Comparison of ENCODE assay signal across 8 mouse cellular contexts in genomic region chr5:65491767-65492715, GRCm38 (mm10). TPM values are rescaled to one million over a fixed set of nuclear protein-coding genes. Genes with fewer than 3 reads are reported as not detected.
DNase-seq lines count a peak whose midpoint lies in the region; ATAC-seq and TF ChIP-seq lines count a peak whose summit lies in the region.

No protein-coding gene starts in this region.

- WGBS in embryonic facial prominence, embryonic 15.5 days = under 1% methylated on average over 56 of the region's 57 CpGs
- under 1% methylated on average over 54 of the region's 57 CpGs for WGBS in heart, embryonic 11.5 days (ENCODE audit: insufficient replicate concordance)
- WGBS in kidney, embryonic 16.5 days = under 1% methylated on average over 51 of the region's 57 CpGs
- 1% methylated on average over 57 of the region's 57 CpGs for WGBS in liver, embryonic 11.5 days

- TF ChIP-seq POLR2A in myocyte (IDR thresholded peaks at IDR 0.05; ENCODE audit: insufficient read length, low read depth) = no peak

- peak overlapping the region; percentile 82 for H3K9ac ChIP-seq in embryonic facial prominence, embryonic 15.5 days
- H3K9ac ChIP-seq in heart, embryonic 11.5 days (ENCODE audit: low read depth, low read length) = peak overlapping the region; percentile 95
- H3K9ac ChIP-seq in kidney, embryonic 16.5 days (replicated peaks; ENCODE audit: low read length) = peak overlapping the region; percentile 92
- H3K9ac ChIP-seq in liver, embryonic 11.5 days (ENCODE audit: low read depth, low read length) = peak overlapping the region; percentile 85

- H3ac ChIP-seq in myocyte (ENCODE audit: control insufficient read depth, insufficient read length) = peak overlapping the region; percentile 51

- peaks cover 35% of the 10 kb centered on the region for H3K79me2 ChIP-seq in myocyte (ENCODE audit: control insufficient read depth, insufficient read depth)

- no peaks in the 10 kb centered on the region for H3K27me3 ChIP-seq in embryonic facial prominence, embryonic 15.5 days
- H3K27me3 ChIP-seq in heart, embryonic 11.5 days (ENCODE audit: control insufficient read depth, insufficient read depth, low read length) = no peaks in the 10 kb centered on the region
- H3K27me3 ChIP-seq in kidney, embryonic 16.5 days (ENCODE audit: insufficient read depth, low read length) = no peaks in the 10 kb centered on the region
- H3K27me3 ChIP-seq in liver, embryonic 11.5 days (replicated peaks; ENCODE audit: control insufficient read depth, insufficient read depth, low read length) = no peaks in the 10 kb centered on the region
- no peaks in the 10 kb centered on the region for H3K27me3 ChIP-seq in myocyte (ENCODE audit: control insufficient read depth, insufficient read depth, insufficient read length)

- H3K4me1 ChIP-seq in embryonic facial prominence, embryonic 15.5 days = peaks cover 29% of the 10 kb centered on the region
- peaks cover 17% of the 10 kb centered on the region for H3K4me1 ChIP-seq in heart, embryonic 11.5 days (ENCODE audit: control insufficient read depth, insufficient read depth, low read length)
- peaks cover 14% of the 10 kb centered on the region for H3K4me1 ChIP-seq in kidney, embryonic 16.5 days (ENCODE audit: insufficient read depth, low read length)
- H3K4me1 ChIP-seq in liver, embryonic 11.5 days (replicated peaks; ENCODE audit: control insufficient read depth, insufficient read depth, low read length) = peaks cover 7% of the 10 kb centered on the region

- no peaks in the 10 kb centered on the region for H3K9me3 ChIP-seq in embryonic facial prominence, embryonic 15.5 days (replicated peaks)
- no peaks in the 10 kb centered on the region for H3K9me3 ChIP-seq in heart, embryonic 11.5 days (replicated peaks; ENCODE audit: control insufficient read depth, low read length)
- no peaks in the 10 kb centered on the region for H3K9me3 ChIP-seq in kidney, embryonic 16.5 days (ENCODE audit: low read length)
- H3K9me3 ChIP-seq in liver, embryonic 11.5 days (ENCODE audit: control insufficient read depth, low read length) = no peaks in the 10 kb centered on the region

- peak overlapping the region; percentile 87 for H3K4me2 ChIP-seq in embryonic facial prominence, embryonic 15.5 days (replicated peaks)
- peak overlapping the region; percentile 83 for H3K4me2 ChIP-seq in heart, embryonic 11.5 days
- H3K4me2 ChIP-seq in kidney, embryonic 16.5 days (replicated peaks; ENCODE audit: low read depth, low read length) = peak overlapping the region; percentile 92
- peak overlapping the region; percentile 83 for H3K4me2 ChIP-seq in liver, embryonic 11.5 days
- peak overlapping the region; percentile 92 for H3K4me2 ChIP-seq in myocyte (ENCODE audit: low read depth)

- peak; percentile 76 for DNase-seq in 3T3-L1 (ENCODE audit: low read depth, low spot score)
- DNase-seq in adrenal gland, postnatal 4 days (ENCODE audit: low spot score in 2 of 2) = peak; percentile 52 to 58
- peak; percentile 79 for DNase-seq in liver, embryonic 11.5 days (ENCODE audit: low spot score)
- peak; percentile 78 to 90 for DNase-seq in spleen, postnatal 4 days (ENCODE audit: low spot score in 2 of 2)

- H3K4me3 ChIP-seq in embryonic facial prominence, embryonic 15.5 days (replicated peaks) = peak overlapping the region; percentile 94
- peak overlapping the region; percentile 84 for H3K4me3 ChIP-seq in heart, embryonic 11.5 days (ENCODE audit: low read depth, low read length)
- peak overlapping the region; percentile 90 for H3K4me3 ChIP-seq in kidney, embryonic 16.5 days (ENCODE audit: low read length)
- H3K4me3 ChIP-seq in liver, embryonic 11.5 days (ENCODE audit: low read depth, low read length) = peak overlapping the region; percentile 86
- peak overlapping the region; percentile 62 for H3K4me3 ChIP-seq in myocyte

- H3K36me3 ChIP-seq in embryonic facial prominence, embryonic 15.5 days = no peaks in the 10 kb centered on the region
- H3K36me3 ChIP-seq in heart, embryonic 11.5 days (ENCODE audit: control insufficient read depth, insufficient read depth, low read length) = no peaks in the 10 kb centered on the region
- H3K36me3 ChIP-seq in kidney, embryonic 16.5 days (ENCODE audit: insufficient read depth, low read length) = no peaks in the 10 kb centered on the region
- H3K36me3 ChIP-seq in liver, embryonic 11.5 days (ENCODE audit: control insufficient read depth, insufficient read depth, low read length) = no peaks in the 10 kb centered on the region
- no peaks in the 10 kb centered on the region for H3K36me3 ChIP-seq in myocyte (ENCODE audit: control insufficient read depth, insufficient read depth)

- peak overlapping the region; percentile 96 for H3K27ac ChIP-seq in embryonic facial prominence, embryonic 15.5 days (replicated peaks)
- H3K27ac ChIP-seq in heart, embryonic 11.5 days (ENCODE audit: low read depth, low read length) = peak overlapping the region; percentile 96
- H3K27ac ChIP-seq in kidney, embryonic 16.5 days (ENCODE audit: low read length) = peak overlapping the region; percentile 98
- peak overlapping the region; percentile 88 for H3K27ac ChIP-seq in liver, embryonic 11.5 days (ENCODE audit: low read depth, low read length)

- ATAC-seq in embryonic facial prominence, embryonic 15.5 days (ENCODE audit: insufficient number of reproducible peaks, low FRiP score, low TSS enrichment, low read depth) = peak; percentile 86
- ATAC-seq in heart, embryonic 11.5 days (replicated peaks; ENCODE audit: insufficient number of reproducible peaks, low FRiP score, low TSS enrichment) = peak; percentile 84
- peak; percentile 90 for ATAC-seq in kidney, embryonic 16.5 days (ENCODE audit: low FRiP score, low TSS enrichment)
- peak; percentile 82 for ATAC-seq in liver, embryonic 11.5 days (replicated peaks; ENCODE audit: low FRiP score)

TF ChIP-seq in myocyte, 11 proteins besides CTCF, POLR2A, EP300 and RAD21:
- TF ChIP-seq CEBPB (IDR thresholded peaks at IDR 0.05; ENCODE audit: insufficient read depth, poor library complexity, severe bottlenecking) (no peak), TCF12 (IDR thresholded peaks at IDR 0.05; ENCODE audit: insufficient read depth, poor library complexity, severe bottlenecking) (no peak), REST (IDR thresholded peaks at IDR 0.05; ENCODE audit: insufficient read depth, insufficient read length) (no peak), MYOG (IDR thresholded peaks at IDR 0.05; ENCODE audit: control insufficient read depth in 1 of 3, insufficient read depth in 1 of 3, insufficient read length in 2 of 3, low read depth in 2 of 3) (no peak), USF1 (IDR thresholded peaks at IDR 0.05; ENCODE audit: low read depth) (no peak), TCF3 (IDR thresholded peaks at IDR 0.05; ENCODE audit: insufficient read length, low read depth) (no peak), MYOD1 (IDR thresholded peaks at IDR 0.05; ENCODE audit: control insufficient read depth in 1 of 3, insufficient read length in 2 of 3, low read depth in 2 of 3) (peak in 1 of 3 experiments; percentile 11), MAX (IDR thresholded peaks at IDR 0.05; ENCODE audit: low read depth) (no peak), POLR2AphosphoS2 (IDR thresholded peaks at IDR 0.05; ENCODE audit: insufficient read length, low read depth) (no peak)
TF ChIP-seq in myocyte: peak in this region for 1.

RNA-seq across cellular contexts. Expression of gene Gm43552, which starts 0.6 kb away (rescaled TPM):
- not detected for total RNA-seq in adrenal gland, postnatal 4 days (2021)
- polyA plus RNA-seq in embryonic facial prominence, embryonic 15.5 days (2015; fragmentation: Nextera tagmentation; extraction: Ambion mirVana) = 1.4 TPM in 1 of 2 replicates, not detected in the other
- polyA plus RNA-seq in heart, embryonic 11.5 days (2014; fragmentation: Nextera tagmentation; extraction: Ambion mirVana) = not detected in 2 replicates
- not detected in 2 replicates for polyA plus RNA-seq in kidney, embryonic 16.5 days (2015; fragmentation: Nextera tagmentation; extraction: Ambion mirVana)
- polyA plus RNA-seq in liver, embryonic 11.5 days (2014; fragmentation: Nextera tagmentation; extraction: Ambion mirVana) = not detected in 2 replicates
- not detected for polyA plus RNA-seq in myocyte (2012; fragmentation: generic; extraction: Trizol)

RNA-seq across cellular contexts. Expression of gene Smim14, which starts 44.9 kb away (rescaled TPM):
- total RNA-seq in adrenal gland, postnatal 4 days (2021) = 100 to 1,000 TPM; 115 to 117 TPM
- polyA plus RNA-seq in embryonic facial prominence, embryonic 15.5 days (2015; fragmentation: Nextera tagmentation; extraction: Ambion mirVana) = 142 and 154 TPM in 2 replicates
- 92.0 and 108 TPM in 2 replicates for polyA plus RNA-seq in heart, embryonic 11.5 days (2014; fragmentation: Nextera tagmentation; extraction: Ambion mirVana)
- polyA plus RNA-seq in kidney, embryonic 16.5 days (2015; fragmentation: Nextera tagmentation; extraction: Ambion mirVana) = 101 and 106 TPM in 2 replicates
- 56.5 and 68.9 TPM in 2 replicates for polyA plus RNA-seq in liver, embryonic 11.5 days (2014; fragmentation: Nextera tagmentation; extraction: Ambion mirVana)
- polyA plus RNA-seq in myocyte (2012; fragmentation: generic; extraction: Trizol) = 83.3 TPM

RNA-seq across cellular contexts. Expression of gene Ube2k, which starts 45.0 kb away (rescaled TPM):
- total RNA-seq in adrenal gland, postnatal 4 days (2021) = 10 to 100 TPM; 84.9 to 85.8 TPM
- 172 and 181 TPM in 2 replicates for polyA plus RNA-seq in embryonic facial prominence, embryonic 15.5 days (2015; fragmentation: Nextera tagmentation; extraction: Ambion mirVana)
- polyA plus RNA-seq in heart, embryonic 11.5 days (2014; fragmentation: Nextera tagmentation; extraction: Ambion mirVana) = 114 and 120 TPM in 2 replicates
- polyA plus RNA-seq in kidney, embryonic 16.5 days (2015; fragmentation: Nextera tagmentation; extraction: Ambion mirVana) = 158 and 173 TPM in 2 replicates
- polyA plus RNA-seq in liver, embryonic 11.5 days (2014; fragmentation: Nextera tagmentation; extraction: Ambion mirVana) = 126 and 131 TPM in 2 replicates
- polyA plus RNA-seq in myocyte (2012; fragmentation: generic; extraction: Trizol) = 95.3 TPM

RNA-seq across cellular contexts. Expression of gene Ugdh, which starts 56.3 kb away (rescaled TPM):
- 10 to 100 TPM; 70.8 to 71.5 TPM for total RNA-seq in adrenal gland, postnatal 4 days (2021)
- polyA plus RNA-seq in embryonic facial prominence, embryonic 15.5 days (2015; fragmentation: Nextera tagmentation; extraction: Ambion mirVana) = 117 and 125 TPM in 2 replicates
- 91.0 and 94.9 TPM in 2 replicates for polyA plus RNA-seq in heart, embryonic 11.5 days (2014; fragmentation: Nextera tagmentation; extraction: Ambion mirVana)
- polyA plus RNA-seq in kidney, embryonic 16.5 days (2015; fragmentation: Nextera tagmentation; extraction: Ambion mirVana) = 103 and 109 TPM in 2 replicates
- polyA plus RNA-seq in liver, embryonic 11.5 days (2014; fragmentation: Nextera tagmentation; extraction: Ambion mirVana) = 48.2 and 49.3 TPM in 2 replicates
- polyA plus RNA-seq in myocyte (2012; fragmentation: generic; extraction: Trizol) = 30.9 TPM

Comparison
In these comparisons a context has a peak if more than half of its experiments do, and no peak if none do; other contexts are left out.
1. Peak in every context shown above with its lines: DNase-seq, ATAC-seq, H3K4me3 ChIP-seq and H3K27ac ChIP-seq.